Mouse (Mus musculus): ENCODE results near the gene Tardbp. TPM values are rescaled to one million over a fixed set of nuclear protein-coding genes. Genes with fewer than 3 reads are reported as not detected.

Gene Tardbp
- total RNA-seq (2021), result 100 to 1,000 TPM; 199 to 208 TPM
- long read RNA-seq, experiment 1, full-length matches to known transcripts, result 18 of 39 reads
- long read RNA-seq, experiment 1, partial matches to known transcripts, result 3 of 39 reads
- long read RNA-seq, experiment 1, other reads (novel, unspliced or antisense), result 18 of 39 reads
- long read RNA-seq, experiment 2, full-length matches to known transcripts, result 31 of 66 reads
- long read RNA-seq, experiment 2, partial matches to known transcripts, result 2 of 66 reads
- long read RNA-seq, experiment 2, other reads (novel, unspliced or antisense), result 33 of 66 reads

DNA sequence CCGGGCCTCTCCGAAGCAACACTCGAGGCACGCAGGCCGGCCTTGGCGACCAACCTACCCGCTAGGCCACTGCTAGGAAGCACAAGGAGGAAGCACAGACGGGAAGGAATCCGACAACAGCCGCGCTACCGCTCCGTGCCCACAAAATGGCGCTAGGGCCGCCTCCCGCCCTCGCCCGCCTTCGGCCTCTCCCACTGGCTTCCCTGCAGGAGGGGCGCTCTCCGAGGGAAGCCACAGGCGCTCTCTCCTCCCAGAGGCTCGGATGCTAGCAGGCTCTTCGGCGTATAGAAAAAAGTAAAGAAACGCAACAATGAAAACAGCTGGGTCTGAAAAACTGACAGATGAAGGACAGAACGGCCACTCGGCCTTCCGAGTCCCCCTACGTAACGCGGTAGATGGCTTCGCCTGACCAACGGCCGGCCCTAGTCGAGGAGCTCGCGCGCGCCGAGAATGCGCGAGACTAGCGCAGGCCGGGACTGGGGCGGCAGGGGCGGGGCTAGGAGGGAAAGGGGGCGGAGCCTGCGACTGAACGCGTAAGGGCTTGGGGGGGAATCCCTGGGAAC, at the start of gene Tardbp:
TSS of gene Tardbp (minus strand) at position 397 of the 563 bp plus-strand sequence.
- DNase-seq (ENCODE audit: low spot score in 2 of 2), result peak; percentile 95

DNA sequence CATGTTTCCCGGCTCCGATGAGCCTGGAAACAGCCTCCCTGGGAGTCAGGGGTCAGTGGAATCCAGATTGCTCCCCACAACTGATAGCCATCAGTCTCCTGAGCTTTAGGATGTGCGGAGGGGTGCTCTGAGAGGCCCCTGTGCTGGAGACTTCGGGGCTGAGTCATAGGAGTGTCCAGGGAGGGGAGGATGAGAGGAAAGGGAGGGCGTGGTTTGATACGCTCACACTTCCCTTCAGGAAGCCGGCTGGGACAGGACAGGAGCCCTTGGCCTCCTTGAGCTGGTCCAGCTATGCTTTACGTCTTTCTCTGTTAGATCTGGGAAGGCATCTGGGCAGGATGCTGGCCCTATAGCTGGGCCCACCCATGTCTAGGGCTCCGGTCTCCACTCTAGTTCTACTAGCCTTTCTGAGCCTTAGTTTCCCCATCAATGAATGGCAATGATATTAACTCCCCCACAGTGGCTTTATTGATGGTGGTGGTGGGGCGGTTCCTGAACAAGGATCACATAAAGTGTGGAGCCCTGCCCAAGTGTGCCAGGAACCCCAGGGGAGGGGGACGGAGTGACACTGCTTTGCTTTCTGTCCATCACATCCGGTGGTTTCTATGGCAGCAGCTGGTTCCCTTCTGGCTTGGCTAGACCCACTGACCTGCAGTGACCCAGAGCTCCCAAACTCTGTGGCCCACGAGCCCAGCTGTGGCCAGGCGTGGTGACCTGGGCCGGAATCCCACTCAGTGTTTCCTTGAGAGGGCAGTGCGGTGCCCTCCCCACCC, 49.6 kb upstream of the Tardbp start:
- no peak for DNase-seq (ENCODE audit: low spot score in 2 of 2)

DNA sequence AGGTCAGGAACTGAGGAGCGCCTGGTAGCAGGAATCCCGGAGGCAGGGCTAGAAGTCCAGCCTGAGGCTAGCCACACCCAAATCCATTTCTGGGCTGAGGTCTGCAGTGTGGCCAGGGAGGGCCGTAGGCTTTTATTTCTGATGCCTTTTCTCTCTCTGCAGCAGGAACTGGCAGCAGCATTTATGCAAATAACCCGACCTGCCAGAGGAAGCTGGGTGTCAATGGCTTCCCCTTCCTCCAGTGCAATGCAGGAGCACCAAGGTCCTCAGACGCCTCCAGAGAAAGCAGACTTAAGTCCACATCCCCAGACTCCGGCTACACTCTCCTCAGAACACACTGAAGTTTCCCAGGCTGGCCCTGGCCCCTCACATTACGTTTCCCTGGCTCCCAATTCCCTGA, 48.2 kb upstream of the Tardbp start:
- no peak for DNase-seq (ENCODE audit: low spot score in 2 of 2)

DNA sequence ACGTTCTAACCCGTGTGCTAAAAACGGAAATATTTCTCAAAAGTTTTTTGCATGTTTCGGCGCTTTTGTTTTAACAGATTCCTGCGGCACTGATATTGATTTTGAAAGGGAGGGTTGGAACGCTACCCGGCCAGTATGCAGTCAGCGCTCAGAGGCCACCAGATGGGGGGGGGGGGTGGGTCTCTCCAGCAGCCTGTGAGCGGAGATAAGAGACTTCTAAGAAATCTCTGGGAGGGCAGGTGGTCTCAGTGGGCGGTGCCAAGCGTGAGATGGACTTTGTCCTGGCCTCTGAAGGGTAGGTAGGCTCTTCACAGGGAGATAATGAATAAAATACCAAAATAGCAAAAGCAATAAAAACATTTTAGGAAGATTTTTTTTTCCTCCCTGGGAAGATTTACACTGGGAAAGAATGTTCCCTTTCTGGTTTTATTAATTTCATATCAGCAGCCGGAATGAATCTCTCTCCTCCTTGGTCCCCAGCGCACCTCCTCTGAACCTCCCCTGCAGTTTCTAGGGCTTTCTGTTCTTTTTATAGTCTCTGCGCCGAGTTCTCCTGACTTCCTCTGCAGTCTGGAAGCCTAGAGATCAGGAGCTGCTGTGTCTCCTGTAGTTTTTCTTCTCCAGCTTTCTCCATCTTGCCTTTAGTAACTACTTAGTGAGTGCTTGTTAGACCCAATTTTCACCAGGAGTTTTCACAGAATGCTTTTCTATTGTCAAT, 44.6 kb upstream of the Tardbp start:
- no peak for DNase-seq (ENCODE audit: low spot score in 2 of 2)

DNA sequence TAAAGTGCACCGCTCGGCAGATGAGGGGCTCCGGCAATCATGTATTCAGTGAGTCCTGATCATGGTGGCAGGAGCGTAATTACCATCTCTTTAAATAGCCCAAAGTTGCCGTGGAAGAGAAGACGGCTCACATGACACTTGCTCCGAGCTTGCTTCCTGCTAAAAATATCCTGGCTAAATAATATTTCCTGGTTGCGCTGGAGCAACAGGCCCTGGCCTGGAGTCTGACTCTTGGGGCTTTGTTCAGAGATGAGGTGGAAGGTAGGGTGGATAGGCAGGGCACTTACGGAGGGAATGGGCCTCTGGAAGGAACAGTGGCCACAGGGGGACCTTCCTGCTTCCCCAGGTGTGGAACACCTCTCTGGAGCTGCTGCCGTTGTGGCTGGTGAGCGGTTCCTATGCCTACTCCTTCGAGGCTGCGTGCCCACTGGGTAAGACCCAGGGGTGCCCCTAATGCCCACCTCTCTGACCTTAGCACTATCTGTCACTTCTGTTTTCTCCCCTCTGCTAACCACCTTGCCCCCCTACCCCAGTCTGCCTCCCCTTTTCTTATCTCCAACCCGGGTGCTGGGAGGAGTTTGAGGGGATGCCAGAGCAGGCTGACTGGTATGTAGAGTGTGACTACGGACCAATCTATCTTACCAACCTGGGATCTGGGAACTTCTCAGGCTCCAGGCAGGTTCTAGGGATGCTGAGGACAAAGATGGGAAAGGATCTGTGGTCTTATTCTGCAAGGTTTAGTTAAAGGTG, 40.4 kb upstream of the Tardbp start:
- no peak for DNase-seq (ENCODE audit: low spot score in 2 of 2)

DNA sequence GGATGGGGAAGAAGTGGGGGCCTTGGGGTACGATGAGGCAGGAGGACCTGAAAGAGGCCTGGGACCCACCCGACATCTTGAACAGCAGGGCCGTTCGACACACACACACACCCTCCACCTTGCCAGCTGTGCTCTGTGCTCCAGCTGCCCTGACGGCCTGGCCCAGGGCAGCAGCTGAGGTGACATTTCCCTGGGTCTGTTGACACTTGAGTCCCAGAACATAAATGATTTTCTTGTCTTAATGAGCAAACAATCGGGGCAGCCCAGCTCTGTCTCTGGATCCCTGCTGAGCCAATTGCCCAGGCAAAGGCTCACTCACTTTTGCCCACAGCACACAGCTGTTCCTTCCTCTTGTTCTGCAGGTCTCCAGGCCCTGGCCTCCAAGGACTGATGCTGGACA, 37.2 kb upstream of the Tardbp start:
- DNase-seq (ENCODE audit: low spot score in 2 of 2), result no peak

DNA sequence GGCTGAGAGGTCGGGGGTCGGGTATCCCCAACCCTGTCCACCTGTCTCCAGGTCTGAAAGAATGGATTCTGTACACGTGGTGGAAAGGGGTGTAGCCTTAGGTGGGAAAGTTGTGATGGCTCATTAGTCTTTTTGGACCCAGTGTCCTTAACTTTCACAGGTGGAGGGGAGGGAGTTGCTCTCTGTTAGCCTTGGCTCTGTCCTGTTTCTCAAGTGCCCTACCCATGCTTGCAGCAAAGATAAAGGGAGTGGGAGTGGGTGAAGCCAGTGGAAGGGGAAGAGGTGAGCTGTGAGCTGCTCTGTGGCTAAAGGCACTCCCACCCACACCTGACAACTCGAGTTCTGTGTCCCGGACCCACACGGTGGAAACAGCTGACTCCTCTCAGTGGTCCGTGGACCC, 36.5 kb upstream of the Tardbp start:
- DNase-seq (ENCODE audit: low spot score in 2 of 2), result no peak

DNA sequence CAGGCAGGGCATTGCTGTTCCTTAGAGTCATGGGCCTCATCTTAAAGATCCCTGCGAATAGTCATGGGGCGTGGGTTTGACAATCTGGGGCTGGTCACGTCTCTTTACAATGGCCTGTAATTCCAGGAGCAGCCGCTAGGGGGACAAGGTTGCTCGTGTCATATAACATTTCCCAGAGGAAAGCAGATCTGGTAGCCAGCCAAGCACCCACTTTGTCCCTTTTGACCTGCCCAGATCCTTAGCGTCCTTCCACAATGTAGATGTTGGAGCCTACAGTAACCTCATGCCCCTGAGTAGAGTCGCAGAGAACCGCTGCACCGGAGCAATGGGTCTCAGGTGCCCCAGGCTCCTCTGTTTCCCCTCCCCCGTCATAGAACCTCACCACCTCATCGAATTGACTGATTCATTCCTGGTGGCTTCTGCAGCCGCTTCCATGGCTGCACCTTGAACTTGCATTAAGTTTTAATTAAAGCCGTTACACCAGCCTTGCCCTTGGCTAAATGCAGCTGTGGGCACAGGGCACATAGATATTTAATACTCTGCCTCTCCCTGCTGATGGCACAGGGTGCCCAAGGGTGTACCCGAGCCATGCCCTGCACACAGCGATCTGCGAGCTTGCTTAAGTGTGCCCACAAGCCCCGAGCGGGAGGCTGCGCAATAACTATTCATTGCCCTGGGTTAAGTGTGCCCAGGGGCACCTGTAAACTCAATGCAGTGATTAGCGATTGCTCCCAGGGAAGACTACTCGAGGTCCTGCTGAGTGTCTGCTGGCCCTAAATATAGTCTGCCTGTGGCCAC, 35.5 kb upstream of the Tardbp start:
- peak; percentile 41 to 59 for DNase-seq (ENCODE audit: low spot score in 2 of 2)

DNA sequence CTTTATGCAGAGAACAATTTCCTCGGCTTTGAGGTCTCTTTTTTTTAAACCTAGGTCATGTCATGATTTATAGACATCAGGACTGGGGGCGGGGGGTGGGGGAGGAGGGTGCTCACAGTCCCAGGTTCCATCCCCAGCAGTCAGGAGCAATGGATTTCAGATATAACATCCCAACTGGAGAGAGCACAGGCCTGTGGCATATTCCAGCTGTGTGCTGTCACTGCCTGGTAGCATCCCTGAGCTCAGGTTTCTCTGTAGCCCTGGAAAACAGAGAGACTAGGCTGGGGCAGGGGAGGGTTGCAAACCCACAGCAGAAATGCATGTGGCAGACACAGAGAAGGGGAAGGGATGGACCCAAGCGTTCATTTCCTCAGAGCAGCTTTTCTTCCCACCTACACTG, 33.4 kb upstream of the Tardbp start:
- DNase-seq (ENCODE audit: low spot score in 2 of 2), result no peak

DNA sequence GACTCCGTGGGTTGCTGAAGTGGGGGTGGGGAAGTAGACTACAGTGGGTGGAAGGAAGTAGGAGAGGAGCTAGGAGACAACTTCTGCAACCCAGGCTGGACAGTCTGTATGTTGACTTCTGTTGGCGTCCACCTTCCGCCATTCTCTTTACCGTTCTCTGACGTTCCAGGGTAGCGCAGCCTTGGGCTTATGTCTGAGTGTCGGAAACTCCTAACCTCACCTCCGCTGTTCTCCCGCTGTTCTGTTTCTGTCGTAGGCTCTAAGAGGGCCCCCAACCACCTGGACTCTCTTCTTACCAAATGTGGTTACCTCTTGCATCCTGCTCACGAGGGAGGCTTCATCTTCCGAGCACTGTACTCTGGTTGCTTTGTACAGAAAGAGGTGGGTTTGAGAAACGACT, 31.0 kb upstream of the Tardbp start:
- no peak for DNase-seq (ENCODE audit: low spot score in 2 of 2)

DNA sequence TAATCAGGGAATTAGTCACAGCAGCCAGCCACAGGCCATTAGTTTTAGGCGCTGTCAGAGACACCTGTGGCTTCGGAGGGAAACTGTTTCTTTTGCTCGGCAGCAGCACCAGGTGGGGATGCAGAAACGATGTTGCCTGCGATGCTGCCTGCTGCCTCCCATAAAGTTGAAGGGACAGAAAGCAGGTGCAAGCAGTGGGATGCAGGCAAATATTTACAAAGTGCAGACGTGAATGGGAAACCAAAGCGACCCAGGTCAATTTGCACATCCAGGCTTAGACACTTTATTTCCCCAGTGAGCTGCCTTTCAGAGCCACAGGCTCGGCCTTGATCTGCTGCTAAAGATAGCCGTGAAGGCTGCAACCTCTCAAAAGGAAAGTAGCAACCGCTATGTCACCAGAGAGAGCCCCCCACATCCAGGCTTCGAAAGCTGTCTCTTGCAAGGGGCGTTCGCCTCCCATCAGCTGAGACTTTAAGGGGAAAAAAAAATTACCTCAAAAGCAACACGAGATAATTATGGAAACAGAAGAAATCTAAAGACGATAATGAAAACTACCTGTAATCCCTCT, 30.0 kb upstream of the Tardbp start:
- no peak for DNase-seq (ENCODE audit: low spot score in 2 of 2)

DNA sequence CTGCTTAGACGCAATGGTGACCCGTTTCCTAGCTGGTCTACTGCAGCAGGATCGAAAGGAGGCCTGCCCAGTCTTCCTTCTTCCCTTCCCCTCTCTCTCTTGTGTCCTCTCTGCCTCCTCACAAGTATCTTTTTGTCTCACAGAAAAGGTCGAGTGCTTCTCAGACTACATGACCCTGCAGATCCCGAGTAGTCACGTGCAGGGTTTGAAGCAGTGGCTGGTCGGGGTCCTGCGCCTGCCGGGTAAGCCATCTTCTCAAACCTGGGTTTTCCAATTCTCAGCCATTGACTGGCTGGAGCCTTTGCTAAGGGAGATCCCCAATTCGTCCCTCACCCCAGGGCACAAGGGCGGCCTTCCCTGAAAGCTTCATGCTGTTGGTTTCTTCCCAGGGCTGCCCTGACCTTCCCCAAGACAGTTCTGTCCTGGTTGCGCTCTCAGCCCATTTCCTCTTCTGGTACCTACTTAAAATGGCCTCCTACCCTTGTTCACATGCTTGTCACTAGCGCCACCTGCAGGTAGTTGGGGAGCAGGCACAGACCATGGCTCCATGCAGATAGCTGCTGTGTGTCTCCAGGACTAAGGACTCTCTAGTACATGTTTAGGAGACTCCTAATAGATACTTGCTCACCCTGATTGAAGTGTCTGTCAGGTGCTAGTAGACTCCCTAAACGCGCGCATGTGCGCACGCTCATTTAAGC, 28.0 kb upstream of the Tardbp start:
- no peak for DNase-seq (ENCODE audit: low spot score in 2 of 2)

DNA sequence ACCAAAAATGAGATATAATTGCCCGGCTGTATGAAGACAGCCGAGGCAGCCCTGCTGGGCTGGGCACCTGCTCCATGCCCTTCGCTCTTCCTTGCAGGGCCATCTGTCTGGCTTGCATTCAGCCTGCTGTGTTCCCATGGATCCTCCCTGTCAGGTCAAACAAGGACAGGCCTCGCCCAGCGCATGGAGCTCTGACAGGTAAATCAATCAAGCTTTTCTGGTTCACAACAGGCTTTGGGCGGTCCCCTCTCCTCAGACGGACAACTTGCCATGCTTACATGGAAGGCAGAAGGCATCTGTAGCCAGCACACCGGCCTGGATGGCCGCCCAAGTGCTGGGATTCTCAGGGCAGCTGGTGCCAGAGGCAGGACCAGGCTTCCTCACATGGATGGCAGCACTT, 24.2 kb upstream of the Tardbp start:
- no peak for DNase-seq (ENCODE audit: low spot score in 2 of 2)

DNA sequence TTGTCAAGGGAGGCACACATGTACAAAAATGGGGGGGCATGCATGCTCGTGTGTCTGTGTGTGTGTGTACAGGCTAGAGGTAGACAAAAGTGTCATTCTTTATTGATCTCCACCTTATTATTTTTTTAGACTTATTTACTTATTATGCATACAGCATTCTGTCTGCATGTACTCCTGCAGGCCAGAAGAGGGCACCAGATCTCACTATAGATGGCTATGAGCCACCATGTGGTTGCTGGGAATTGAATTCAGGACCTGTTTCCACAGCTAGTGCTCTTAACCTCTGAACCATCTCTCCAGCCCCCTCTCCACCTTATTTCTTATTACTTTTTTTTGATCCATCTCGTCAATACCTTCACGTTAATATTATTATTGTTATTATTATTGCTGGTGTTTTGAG, 22.5 kb upstream of the Tardbp start:
- no peak for DNase-seq (ENCODE audit: low spot score in 2 of 2)

DNA sequence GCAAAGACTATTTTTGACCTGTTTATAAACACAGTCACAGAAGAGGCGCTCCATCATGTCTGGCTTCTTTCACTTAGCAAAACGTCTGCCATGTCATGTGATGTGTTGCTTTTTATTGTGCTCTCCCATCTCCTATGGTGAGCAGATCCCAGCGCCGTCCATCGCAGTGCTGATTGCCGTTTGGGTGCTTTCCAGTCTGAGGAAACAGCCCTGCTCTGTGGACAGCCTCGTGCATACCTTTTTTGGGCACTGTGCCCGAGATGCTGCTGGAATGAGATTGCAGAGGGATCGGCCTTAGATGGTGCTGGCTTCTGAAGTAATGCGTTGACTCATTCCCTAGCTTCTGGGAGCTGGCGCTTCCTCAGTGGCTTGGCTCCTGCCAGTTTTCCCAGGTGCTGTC, 19.8 kb upstream of the Tardbp start:
- DNase-seq (ENCODE audit: low spot score in 2 of 2), result peak in 1 of 2 experiments; percentile 11

DNA sequence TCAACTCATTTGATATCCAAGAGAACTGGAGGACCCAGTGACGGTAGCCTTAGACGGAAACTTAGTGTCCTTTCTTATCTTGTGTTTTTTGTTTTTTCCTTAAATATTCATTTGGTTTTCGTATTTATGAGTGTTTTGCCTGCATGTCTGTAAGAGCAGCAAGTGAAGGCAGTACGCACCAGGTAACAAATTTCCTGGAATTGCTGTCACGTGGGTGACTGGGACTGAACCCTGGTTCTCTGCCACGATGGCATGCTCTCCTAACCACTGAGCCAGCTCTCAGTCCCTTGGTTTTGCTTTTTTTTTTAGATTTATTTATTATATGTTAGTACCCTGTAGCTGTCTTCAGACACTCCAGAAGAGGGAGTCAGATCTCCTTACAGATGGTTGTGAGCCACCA, 18.1 kb upstream of the Tardbp start:
- no peak for DNase-seq (ENCODE audit: low spot score in 2 of 2)

DNA sequence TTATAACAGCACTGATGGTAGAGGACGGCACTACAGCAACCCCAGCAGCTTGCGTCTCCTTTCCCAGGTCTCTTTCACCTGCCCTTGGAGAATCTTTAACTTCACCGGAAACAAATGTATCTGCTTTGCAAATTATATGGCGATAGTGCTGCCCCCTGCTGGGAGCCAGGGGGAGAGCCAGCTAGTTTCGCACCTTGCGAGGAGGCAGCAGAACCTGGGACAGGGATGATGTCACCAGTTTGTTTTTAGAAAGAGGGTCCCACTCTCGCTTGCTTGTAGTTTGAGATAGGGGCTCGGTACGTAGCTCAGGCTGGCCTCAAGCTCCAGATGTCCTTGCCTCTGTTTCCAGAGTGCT, 17.3 kb upstream of the Tardbp start:
- DNase-seq (ENCODE audit: low spot score in 2 of 2), result peak; percentile 36 to 40

DNA sequence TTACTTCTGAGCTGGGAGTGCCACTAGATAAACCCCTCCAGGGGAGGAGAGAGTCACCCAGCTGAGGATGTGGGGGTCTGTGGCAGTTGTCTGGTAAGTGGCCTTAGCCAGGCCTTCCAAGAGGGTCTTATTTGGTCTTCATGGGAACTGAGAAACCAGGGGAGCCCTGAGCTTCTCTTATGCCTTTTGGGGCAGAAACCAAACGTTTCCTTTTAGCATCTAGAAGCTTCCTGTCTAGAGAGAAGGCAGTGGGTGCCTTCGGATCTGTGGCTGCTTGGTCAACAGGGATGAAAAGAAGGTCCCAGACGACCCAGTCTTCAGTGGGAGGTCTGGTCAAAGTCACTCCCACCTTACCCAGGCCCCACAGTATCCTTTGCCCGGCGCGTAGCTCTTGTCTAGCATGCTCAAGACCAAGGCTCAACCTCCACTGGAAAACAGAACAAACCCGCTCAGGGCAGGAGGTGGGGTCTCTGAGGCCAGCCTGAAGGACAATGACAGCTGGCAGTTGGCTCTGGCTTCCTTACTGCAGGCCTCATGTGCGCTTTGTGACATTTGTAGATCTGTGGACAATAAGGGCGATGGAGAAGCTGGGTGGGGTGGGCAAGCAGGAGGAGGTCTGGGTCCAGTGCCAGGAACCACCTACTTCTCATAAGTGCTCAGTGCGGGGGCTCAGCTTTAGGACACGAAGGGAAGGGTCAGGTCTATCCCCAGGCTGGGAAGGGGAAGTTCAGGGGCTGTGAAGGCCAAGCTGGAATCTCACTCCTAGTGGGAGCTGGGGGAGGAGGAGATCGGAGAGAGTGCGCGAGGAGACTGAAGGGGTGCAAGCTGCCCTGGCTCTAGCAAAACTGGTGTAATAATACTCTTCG, 16.7 kb upstream of the Tardbp start, which contains the start of gene Gm572:
TSS of gene Gm572 (plus strand) at position 27 of the 866 bp plus-strand sequence.
- no peak for DNase-seq (ENCODE audit: low spot score in 2 of 2)

Measured in layer of hippocampus, postnatal 14 days (tissue).